Mouse (Mus musculus): ENCODE results near the gene Dcaf4. TPM values are rescaled to one million over a fixed set of nuclear protein-coding genes. Genes with fewer than 3 reads are reported as not detected.

Gene Dcaf4
- polyA plus RNA-seq, 1 experiment from 2014 or later: 51.4 TPM

DNA sequence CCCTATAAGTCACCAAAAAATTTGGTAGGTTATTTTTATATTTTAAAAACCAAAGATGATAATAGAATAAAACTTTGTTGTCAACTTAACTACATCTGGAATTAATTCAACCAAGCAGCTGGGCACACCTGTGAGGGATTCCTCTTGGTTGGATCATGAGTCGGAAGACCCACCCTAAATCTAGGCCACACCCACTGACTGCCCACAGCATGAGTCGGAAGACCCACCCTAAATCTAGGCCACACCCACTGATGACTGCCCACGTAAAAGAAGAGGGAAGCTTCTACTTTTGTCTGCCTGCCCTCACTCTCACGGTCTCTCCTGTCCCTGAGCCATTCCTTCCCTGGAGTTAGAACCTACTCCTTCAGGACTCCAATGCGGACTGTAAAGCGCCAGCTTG lies 39.9 kb downstream of the Dcaf4 start:
- H3K4me2 ChIP-seq: no peak overlapping the region
- peaks cover 38% of the 10 kb centered on the region for H3K36me3 ChIP-seq (replicated peaks)
- 76% methylated on average over 6 of the region's 6 CpGs for WGBS
- no peaks in the 10 kb centered on the region for H3K9me3 ChIP-seq
- H3K4me3 ChIP-seq: no peak overlapping the region
- no peak overlapping the region for H3K27ac ChIP-seq
- no peak overlapping the region for H3K9ac ChIP-seq
- peaks cover 9% of the 10 kb centered on the region; the same call in 1 of the 2 replicates for H3K4me1 ChIP-seq
- ATAC-seq (replicated peaks): no peak
- no peaks in the 10 kb centered on the region for H3K27me3 ChIP-seq (replicated peaks)

DNA sequence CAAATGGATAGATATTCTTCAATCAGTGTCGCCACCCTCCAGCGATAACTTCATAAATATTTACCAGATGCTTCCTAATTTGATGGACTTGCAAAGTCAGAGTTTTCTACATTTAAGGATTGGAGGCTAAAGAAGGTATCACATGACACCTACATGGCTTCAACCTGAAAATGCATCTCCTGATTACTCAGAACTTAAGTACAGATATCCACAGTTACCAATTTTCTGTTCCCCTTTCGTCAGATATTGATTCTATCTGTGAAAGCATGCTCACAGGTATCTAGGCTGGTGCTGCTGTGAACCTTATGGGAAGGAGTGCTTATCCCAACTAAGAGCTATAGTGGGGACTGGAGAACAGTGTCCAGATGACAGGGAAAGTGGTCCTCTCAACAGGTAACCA lies 42.3 kb downstream of the Dcaf4 start:
- Histone ChIP-seq H3K4me3 (no peak overlapping the region), H3K4me1 (peaks cover 9% of the 10 kb centered on the region; the same call in 1 of the 2 replicates), H3K4me2 (no peak overlapping the region), H3K27ac (no peak overlapping the region), H3K27me3 (replicated peaks) (no peaks in the 10 kb centered on the region), H3K9me3 (no peaks in the 10 kb centered on the region), H3K9ac (no peak overlapping the region), H3K36me3 (replicated peaks) (peaks cover 43% of the 10 kb centered on the region)
- ATAC-seq (replicated peaks): no peak
- 76% methylated on average over 3 of the region's 3 CpGs for WGBS

DNA sequence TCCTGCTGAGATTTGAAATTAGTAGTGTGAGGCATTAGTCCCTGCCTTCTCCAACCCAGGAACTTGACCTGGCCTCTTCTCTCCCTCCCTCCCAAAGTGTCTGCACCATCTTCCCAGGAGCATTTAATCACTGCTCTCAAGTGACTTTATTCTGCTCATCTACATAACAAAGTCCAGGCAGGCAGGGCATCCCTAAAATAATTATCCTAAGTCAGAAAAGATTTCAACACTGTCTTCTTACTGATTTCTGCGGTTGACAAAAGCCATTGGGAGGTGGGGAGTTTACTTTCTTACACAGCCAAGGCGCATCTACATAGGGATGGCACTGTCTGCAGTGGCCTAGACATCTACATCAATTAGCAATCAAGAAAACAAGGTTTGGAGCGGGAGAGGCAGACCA lies 49.6 kb downstream of the Dcaf4 start:
- Histone ChIP-seq H3K4me3 (no peak overlapping the region), H3K9ac (no peak overlapping the region), H3K36me3 (replicated peaks) (peaks cover 64% of the 10 kb centered on the region), H3K27me3 (replicated peaks) (no peaks in the 10 kb centered on the region), H3K4me1 (no peaks in the 10 kb centered on the region), H3K9me3 (no peaks in the 10 kb centered on the region), H3K27ac (no peak overlapping the region), H3K4me2 (no peak overlapping the region)
- no peak for ATAC-seq (replicated peaks)
- 82% methylated on average over 3 of the region's 3 CpGs for WGBS

- no peaks in the 10 kb centered on the region for H3K27me3 ChIP-seq (replicated peaks)
- no peak for ATAC-seq (replicated peaks)
- no peak overlapping the region for H3K4me2 ChIP-seq
- no peaks in the 10 kb centered on the region for H3K9me3 ChIP-seq
- WGBS: 93% methylated on average over 5 of the region's 5 CpGs
- no peak overlapping the region for H3K9ac ChIP-seq
- H3K36me3 ChIP-seq (replicated peaks): peaks cover 44% of the 10 kb centered on the region
- no peak overlapping the region for H3K27ac ChIP-seq
- H3K4me3 ChIP-seq: no peak overlapping the region
- H3K4me1 ChIP-seq: no peaks in the 10 kb centered on the region
These were observed 52.5 kb downstream of the Dcaf4 start for GRCm38 (mm10) chr12:83572717-83573116.

DNA sequence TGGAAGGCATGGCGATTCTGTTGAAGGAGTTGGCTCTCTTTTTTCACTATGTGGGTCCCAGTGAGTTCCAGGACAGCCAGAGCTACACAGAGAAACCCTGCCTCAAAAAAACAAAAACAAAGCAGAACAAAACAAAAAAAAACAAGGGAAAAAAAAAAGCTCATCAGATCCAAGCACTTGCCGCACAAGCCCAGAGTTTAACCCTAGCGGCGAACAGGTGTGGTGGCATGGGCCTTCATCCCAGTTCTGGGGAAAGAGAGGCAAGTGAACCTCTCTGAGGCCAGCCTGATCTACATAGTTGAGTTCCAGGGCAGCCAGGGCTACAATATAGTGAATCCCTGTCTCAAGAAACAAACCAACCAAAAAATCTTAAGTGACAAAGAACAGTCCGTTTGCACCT lies 57.2 kb downstream of the Dcaf4 start:
- no peaks in the 10 kb centered on the region for H3K27me3 ChIP-seq (replicated peaks)
- no peak overlapping the region for H3K9ac ChIP-seq
- WGBS: 92% methylated on average over 5 of the region's 5 CpGs
- peaks cover 20% of the 10 kb centered on the region for H3K36me3 ChIP-seq (replicated peaks)
- H3K4me1 ChIP-seq: peaks cover 12% of the 10 kb centered on the region; the same call in 1 of the 2 replicates
- H3K27ac ChIP-seq: no peak overlapping the region
- no peak overlapping the region for H3K4me3 ChIP-seq
- H3K9me3 ChIP-seq: no peaks in the 10 kb centered on the region
- no peak for ATAC-seq (replicated peaks)
- H3K4me2 ChIP-seq: no peak overlapping the region

DNA sequence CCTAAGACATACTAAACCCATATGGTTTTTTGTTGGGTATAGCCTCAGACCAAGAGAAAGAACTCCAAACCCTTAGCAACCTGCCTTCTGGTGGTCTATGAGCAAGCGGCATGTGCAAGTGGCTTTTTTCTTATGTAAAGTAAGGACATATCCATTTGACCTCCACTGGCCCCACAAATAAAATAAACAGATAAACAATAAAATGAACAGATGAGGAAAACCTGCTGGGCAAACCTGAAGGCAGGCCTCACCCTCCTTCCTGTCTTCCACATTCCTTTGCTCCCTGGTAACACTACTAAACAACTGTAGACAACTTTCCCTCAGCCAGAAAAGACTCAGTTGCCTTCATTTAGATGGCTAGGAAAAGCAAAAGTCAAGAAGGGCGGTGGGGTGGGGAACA lies 58.1 kb downstream of the Dcaf4 start:
- H3K27ac ChIP-seq: no peak overlapping the region
- H3K4me2 ChIP-seq: no peak overlapping the region
- H3K27me3 ChIP-seq (replicated peaks): no peaks in the 10 kb centered on the region
- H3K4me1 ChIP-seq: peaks cover 12% of the 10 kb centered on the region; the same call in 1 of the 2 replicates
- 98% methylated on average over 2 of the region's 2 CpGs for WGBS
- H3K36me3 ChIP-seq (replicated peaks): peaks cover 19% of the 10 kb centered on the region
- H3K9ac ChIP-seq: no peak overlapping the region
- H3K9me3 ChIP-seq: no peaks in the 10 kb centered on the region
- ATAC-seq (replicated peaks): no peak
- no peak overlapping the region for H3K4me3 ChIP-seq

- H3K9ac ChIP-seq: no peak overlapping the region
- H3K27ac ChIP-seq: no peak overlapping the region
- H3K27me3 ChIP-seq (replicated peaks): no peaks in the 10 kb centered on the region
- peaks cover 15% of the 10 kb centered on the region for H3K36me3 ChIP-seq (replicated peaks)
- H3K4me3 ChIP-seq: no peak overlapping the region
- peaks cover 12% of the 10 kb centered on the region; the same call in 1 of the 2 replicates for H3K4me1 ChIP-seq
- WGBS: 49% methylated on average over 3 of the region's 3 CpGs
- H3K4me2 ChIP-seq: no peak overlapping the region
- H3K9me3 ChIP-seq: no peaks in the 10 kb centered on the region
- no peak for ATAC-seq (replicated peaks)
These were observed 58.8 kb downstream of the Dcaf4 start for GRCm38 (mm10) chr12:83578896-83579569.

- no peak overlapping the region for H3K9ac ChIP-seq
- 96% methylated on average over 3 of the region's 3 CpGs for WGBS
- peaks cover 7% of the 10 kb centered on the region; the same call in 1 of the 2 replicates for H3K36me3 ChIP-seq (replicated peaks)
- no peak overlapping the region for H3K4me2 ChIP-seq
- no peaks in the 10 kb centered on the region for H3K9me3 ChIP-seq
- no peak overlapping the region for H3K4me3 ChIP-seq
- ATAC-seq (replicated peaks): no peak
- H3K27ac ChIP-seq: no peak overlapping the region
- H3K4me1 ChIP-seq: peaks cover 12% of the 10 kb centered on the region; the same call in 1 of the 2 replicates
- H3K27me3 ChIP-seq (replicated peaks): no peaks in the 10 kb centered on the region
These were observed 60.0 kb downstream of the Dcaf4 start for GRCm38 (mm10) chr12:83580283-83580682.

- Histone ChIP-seq H3K36me3 (replicated peaks) (0 out of 2 replicates have a peak, but pooled peaks cover 8% of the 10 kb centered on the region), H3K9me3 (no peaks in the 10 kb centered on the region), H3K9ac (no peak overlapping the region), H3K27me3 (replicated peaks) (no peaks in the 10 kb centered on the region), H3K27ac (no peak overlapping the region), H3K4me1 (peaks cover 12% of the 10 kb centered on the region; the same call in 1 of the 2 replicates), H3K4me2 (no peak overlapping the region), H3K4me3 (no peak overlapping the region)
- no peak for ATAC-seq (replicated peaks)
- WGBS: 72% methylated on average over 4 of the region's 4 CpGs
These were observed 61.8 kb downstream of the Dcaf4 start for GRCm38 (mm10) chr12:83582106-83582505.

GRCm38 (mm10) chr12:83582747-83583146 lies 62.5 kb downstream of the Dcaf4 start:
- ATAC-seq (replicated peaks): no peak
- no peak overlapping the region for H3K9ac ChIP-seq

GRCm38 (mm10) chr12:83586628-83587027 lies 66.4 kb downstream of the Dcaf4 start:
- WGBS: 95% methylated on average over 5 of the region's 5 CpGs
- peaks cover 45% of the 10 kb centered on the region for H3K36me3 ChIP-seq (replicated peaks)
- no peak overlapping the region for H3K4me3 ChIP-seq
- no peaks in the 10 kb centered on the region for H3K4me1 ChIP-seq
- no peaks in the 10 kb centered on the region for H3K9me3 ChIP-seq
- no peak overlapping the region for H3K9ac ChIP-seq
- H3K27ac ChIP-seq: no peak overlapping the region
- ATAC-seq (replicated peaks): no peak
- H3K27me3 ChIP-seq (replicated peaks): no peaks in the 10 kb centered on the region
- H3K4me2 ChIP-seq: no peak overlapping the region

More at GRCm38 (mm10) chr12:83582747-83583146, 62.5 kb downstream of the Dcaf4 start:
- H3K4me3 ChIP-seq: no peak overlapping the region
- H3K27me3 ChIP-seq (replicated peaks): no peaks in the 10 kb centered on the region
- 0 out of 2 replicates have a peak, but pooled peaks cover 12% of the 10 kb centered on the region for H3K36me3 ChIP-seq (replicated peaks)
- 62% methylated on average over 4 of the region's 4 CpGs for WGBS
- H3K4me2 ChIP-seq: no peak overlapping the region
- peaks cover 12% of the 10 kb centered on the region; the same call in 1 of the 2 replicates for H3K4me1 ChIP-seq
- H3K9me3 ChIP-seq: no peaks in the 10 kb centered on the region
- no peak overlapping the region for H3K27ac ChIP-seq
